Mouse (Mus musculus) c-Kit-negative CD71-positive TER-119-positive erythroid progenitor cells, embryonic 14.5 days (primary cell): ENCODE results near the gene Tbc1d14.

Experiments used
- DNase-seq: peaks from one replicate; pipeline ENCODE4 v3.0.0-alpha.2; 2013; ENCODE audit warnings: low read depth, low spot score

Tbc1d14 gene

GRCm38 (mm10) chr5:36578982-36579381, 14.1 kb downstream of the Tbc1d14 start:
- no peak for DNase-seq

GRCm38 (mm10) chr5:36576457-36576856, 16.6 kb downstream of the Tbc1d14 start:
- no peak for DNase-seq

- DNase-seq: no peak
These were observed 17.3 kb downstream of the Tbc1d14 start for GRCm38 (mm10) chr5:36575745-36576144.

- no peak for DNase-seq
These were observed 17.8 kb downstream of the Tbc1d14 start for GRCm38 (mm10) chr5:36575227-36575626.

DNA sequence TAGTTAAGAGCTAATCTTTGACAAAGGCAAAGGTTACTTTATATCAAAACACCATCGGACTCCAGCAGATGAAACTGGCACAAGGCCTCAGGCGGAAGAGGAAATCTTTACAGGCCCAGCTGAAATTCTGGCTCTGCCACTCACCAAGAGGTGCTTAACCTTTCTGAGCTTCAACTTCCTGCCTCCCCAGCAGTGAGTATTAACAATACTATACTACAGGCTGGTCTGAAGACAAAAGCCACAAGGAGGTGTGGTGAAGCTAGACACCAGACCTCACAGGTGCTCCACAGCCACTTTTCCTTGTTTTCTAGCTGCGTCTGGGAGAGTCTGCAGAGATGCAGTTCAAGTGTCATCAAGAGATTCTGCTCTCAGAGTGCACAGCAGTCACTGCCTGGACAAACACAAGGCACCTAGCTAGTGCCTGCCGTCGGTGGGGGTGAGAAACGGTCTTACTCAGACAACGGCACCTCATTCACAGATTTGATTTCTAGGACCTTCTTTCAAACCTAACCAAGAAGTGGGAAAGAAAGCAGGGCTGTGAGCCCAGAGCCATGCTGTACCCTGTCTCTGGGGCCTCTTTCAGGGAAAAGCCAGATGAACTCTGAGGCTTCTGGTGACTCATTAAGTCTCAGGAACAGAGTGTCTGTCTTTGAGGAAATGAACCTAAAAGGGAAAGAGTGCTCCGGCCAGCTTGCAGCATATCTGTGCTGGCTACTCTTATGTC, 18.8 kb downstream of the Tbc1d14 start:
- DNase-seq: no peak

- no peak for DNase-seq
These were observed 19.7 kb downstream of the Tbc1d14 start for GRCm38 (mm10) chr5:36573354-36573753.

DNA sequence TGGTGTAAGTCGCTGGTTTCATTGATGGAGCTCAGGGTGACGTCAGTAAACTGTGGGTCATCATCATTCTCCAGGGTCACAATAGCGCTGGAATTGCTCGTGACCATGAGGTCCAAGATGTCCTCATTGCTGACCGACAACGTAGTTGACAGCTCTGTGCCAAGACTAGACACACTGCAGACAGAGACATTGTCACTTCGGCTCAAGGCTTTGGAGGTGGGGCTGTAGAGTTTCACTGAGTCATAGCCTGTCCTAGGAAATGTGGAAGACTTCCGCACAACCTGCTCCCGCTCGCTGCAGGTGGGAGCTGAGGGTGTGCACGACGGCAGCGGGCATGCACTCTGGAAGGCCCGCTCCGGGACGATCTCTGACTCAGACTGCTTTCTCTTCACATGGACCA, 21.7 kb downstream of the Tbc1d14 start:
- DNase-seq: no peak

- DNase-seq: no peak
These were observed 22.4 kb downstream of the Tbc1d14 start for GRCm38 (mm10) chr5:36570546-36571245.

- DNase-seq: no peak
These were observed 23.0 kb downstream of the Tbc1d14 start for GRCm38 (mm10) chr5:36570098-36570497.

DNA sequence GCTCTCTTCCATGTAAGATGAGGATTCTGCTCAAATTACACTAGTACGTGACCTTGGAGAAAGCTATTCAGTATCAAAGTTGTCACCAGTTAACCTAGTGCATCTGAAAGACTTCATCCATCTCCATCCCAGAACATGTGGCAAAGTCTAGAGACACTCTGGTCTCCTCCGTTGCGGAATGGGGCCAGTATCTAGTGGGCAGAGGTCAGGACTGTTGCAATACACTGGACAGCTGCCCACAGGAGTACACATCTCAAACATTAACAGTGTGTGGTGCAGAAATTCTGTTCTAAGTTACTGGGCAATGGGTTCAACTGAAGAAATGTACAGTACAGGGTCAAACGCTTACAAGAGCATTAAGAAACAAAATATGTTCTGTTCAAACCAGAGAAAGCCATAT, 25.0 kb downstream of the Tbc1d14 start:
- DNase-seq: no peak

DNA sequence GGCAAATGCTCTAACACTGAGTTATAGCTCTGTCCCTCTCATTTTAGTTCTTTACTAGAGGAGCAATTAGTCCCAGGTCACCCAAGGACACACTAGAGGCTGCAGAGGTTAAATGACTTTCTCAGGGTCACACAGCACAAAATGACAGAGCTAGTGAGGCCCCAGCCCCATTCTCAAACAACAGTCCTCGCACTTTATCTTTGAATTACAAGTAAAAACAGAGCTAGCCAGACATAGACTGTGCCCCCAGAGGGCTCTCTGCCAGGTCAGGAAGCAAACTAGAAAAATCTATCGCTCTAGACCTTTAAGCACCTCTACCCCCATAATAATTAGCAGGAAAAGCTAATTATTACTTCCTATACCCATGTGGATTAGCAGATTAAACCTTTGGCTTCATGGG, 25.4 kb downstream of the Tbc1d14 start:
- no peak for DNase-seq

- DNase-seq: no peak
These were observed 28.5 kb downstream of the Tbc1d14 start for GRCm38 (mm10) chr5:36564530-36564929.

DNA sequence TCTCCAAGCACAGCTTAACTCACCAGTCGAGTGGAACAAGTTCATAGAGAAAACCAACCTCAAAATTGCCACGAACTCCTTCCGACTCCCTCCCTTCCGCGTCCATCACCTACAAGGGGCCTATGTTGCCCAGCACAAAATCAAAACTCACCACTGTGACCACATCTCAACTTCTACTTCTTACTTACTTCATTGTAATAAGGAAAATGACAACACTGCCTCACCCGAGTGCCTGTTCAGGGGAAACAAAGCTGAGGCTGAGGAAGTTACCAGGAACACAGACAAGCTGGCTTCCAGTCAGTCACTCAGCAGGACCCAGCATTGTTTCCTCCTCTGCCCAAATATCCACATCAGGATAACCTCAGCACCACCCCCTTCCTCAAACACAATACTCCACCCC, 29.3 kb downstream of the Tbc1d14 start:
- no peak for DNase-seq

DNA sequence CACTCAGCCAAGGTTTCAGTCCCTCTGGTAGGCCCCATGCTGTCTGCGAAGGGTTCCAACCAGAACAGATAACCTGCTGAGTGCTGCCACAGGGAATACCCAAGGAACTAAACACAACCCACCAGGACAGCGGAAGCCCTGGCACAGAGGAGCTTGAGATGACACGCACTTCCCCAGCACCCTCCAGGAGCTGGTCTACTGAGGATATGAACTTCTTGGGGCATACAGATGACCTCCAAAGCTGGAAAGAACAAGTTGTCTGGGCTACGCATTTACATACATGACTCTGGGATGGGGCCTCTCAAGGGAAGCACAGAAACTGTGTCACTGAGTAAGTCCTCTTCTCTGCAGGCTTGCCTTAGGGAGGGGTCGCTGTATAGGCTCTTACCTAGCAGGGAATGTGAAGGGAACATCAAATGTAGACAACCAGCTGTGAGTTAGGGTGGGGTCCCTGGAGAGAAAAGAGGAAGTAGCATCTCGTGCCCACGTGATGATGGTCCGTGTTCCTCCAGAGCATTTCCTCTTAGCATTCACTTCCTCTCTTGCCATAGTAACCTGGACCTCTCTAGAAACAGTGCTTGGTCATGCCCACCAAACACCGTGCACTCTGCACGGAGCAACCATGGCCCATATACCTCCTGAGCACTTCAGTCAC, 30.2 kb downstream of the Tbc1d14 start:
- DNase-seq: no peak

- no peak for DNase-seq
These were observed 31.6 kb downstream of the Tbc1d14 start for GRCm38 (mm10) chr5:36561509-36561908.

- no peak for DNase-seq
These were observed 32.6 kb downstream of the Tbc1d14 start for GRCm38 (mm10) chr5:36560490-36560889.

- no peak for DNase-seq
These were observed 33.4 kb downstream of the Tbc1d14 start for GRCm38 (mm10) chr5:36559510-36560235.

GRCm38 (mm10) chr5:36559106-36559505, 34.0 kb downstream of the Tbc1d14 start:
- no peak for DNase-seq

GRCm38 (mm10) chr5:36558526-36558925, 34.5 kb downstream of the Tbc1d14 start:
- DNase-seq: no peak

DNA sequence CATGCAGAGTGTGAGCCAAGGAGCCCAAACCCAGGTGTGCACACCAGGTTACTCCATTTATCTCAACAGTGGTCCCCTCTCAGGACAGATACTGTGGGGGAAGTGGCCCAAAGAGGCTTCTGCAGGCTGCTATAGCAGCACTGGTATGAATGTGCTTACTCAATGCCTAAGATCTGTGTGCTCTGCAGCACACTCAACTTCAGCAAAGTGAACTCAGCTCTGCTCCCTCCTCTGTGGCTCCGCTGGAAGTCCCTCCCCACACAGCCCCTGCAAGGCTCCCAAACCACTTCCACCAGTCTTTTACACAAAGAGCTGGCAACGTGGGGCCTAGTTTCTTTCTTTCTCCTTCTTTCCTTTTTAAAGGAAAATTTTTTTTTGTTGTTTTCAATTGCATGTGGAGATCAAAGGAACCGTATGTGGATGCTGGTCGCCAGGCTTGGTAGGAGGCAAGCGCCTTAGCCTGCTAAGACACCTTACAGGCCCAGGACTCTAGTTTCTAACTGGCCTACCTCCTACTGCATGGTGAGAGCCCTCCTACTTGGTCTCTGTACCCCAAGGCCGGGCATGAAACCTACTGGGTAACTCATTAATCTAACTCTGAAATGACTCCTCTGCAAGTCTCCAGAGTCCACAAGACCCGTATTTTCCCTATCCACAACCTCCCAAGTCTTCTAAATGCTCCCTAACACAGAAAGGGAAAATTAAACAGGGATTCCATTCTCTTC, 35.3 kb downstream of the Tbc1d14 start:
- no peak for DNase-seq

DNA sequence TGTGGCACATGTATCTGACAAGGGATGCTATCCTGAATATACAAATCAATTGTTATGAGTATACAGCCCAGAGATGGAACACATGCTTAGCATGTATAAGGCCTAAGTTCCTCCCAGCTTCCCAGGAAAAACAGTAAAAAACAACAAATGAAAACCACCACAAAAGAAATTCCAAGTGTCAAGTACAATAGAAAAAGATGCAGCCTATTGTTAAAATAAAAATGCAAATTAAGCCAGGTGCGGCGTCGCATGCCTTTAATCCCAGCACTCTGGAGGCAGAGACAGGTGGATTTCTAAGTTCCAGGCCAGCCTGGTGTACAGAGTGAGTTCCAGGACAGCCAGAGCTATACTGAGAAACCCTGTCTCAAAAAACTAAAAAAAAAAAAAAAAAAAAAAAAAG, 36.2 kb downstream of the Tbc1d14 start:
- DNase-seq: no peak
